Mouse (Mus musculus): ENCODE results near the gene Plin2. TPM values are rescaled to one million over a fixed set of nuclear protein-coding genes. Genes with fewer than 3 reads are reported as not detected.

The Plin2 gene
- polyA plus RNA-seq, 1 experiment, result 25.5 TPM

- TF ChIP-seq POLR2A (IDR thresholded peaks at IDR 0.05; ENCODE audit: borderline replicate concordance, insufficient read depth, low read length) (no peak), CTCF (IDR thresholded peaks at IDR 0.05; ENCODE audit: borderline replicate concordance, insufficient read depth, low read depth, low read length) (no peak)
- H3K27me3 ChIP-seq (ENCODE audit: control insufficient read depth, insufficient read depth, low read length), result no peaks in the 10 kb centered on the region
- H3K27ac ChIP-seq (ENCODE audit: insufficient read depth, low read length), result no peak overlapping the region
- WGBS, result 82% methylated on average over 7 of the region's 7 CpGs
- H3K4me3 ChIP-seq (replicated peaks; ENCODE audit: insufficient read depth, low read depth, low read length), result no peak overlapping the region
- H3K4me1 ChIP-seq (ENCODE audit: control insufficient read depth, insufficient read depth, low read length), result peaks cover 2% of the 10 kb centered on the region
- no peak for DNase-seq
These were observed 20.3 kb upstream of the Plin2 start for GRCm38 (mm10) chr4:86690194-86690593.

- peaks cover 4% of the 10 kb centered on the region for H3K4me1 ChIP-seq (ENCODE audit: control insufficient read depth, insufficient read depth, low read length)
- no peak for TF ChIP-seq CTCF (IDR thresholded peaks at IDR 0.05; ENCODE audit: borderline replicate concordance, insufficient read depth, low read depth, low read length)
- TF ChIP-seq POLR2A (IDR thresholded peaks at IDR 0.05; ENCODE audit: borderline replicate concordance, insufficient read depth, low read length), result no peak
- 55% methylated on average over 10 of the region's 10 CpGs for WGBS
- no peaks in the 10 kb centered on the region for H3K27me3 ChIP-seq (ENCODE audit: control insufficient read depth, insufficient read depth, low read length)
- no peak overlapping the region for H3K4me3 ChIP-seq (replicated peaks; ENCODE audit: insufficient read depth, low read depth, low read length)
- H3K27ac ChIP-seq (ENCODE audit: insufficient read depth, low read length), result no peak overlapping the region
- DNase-seq, result no peak
These were observed 19.3 kb upstream of the Plin2 start for GRCm38 (mm10) chr4:86689056-86689735.

- no peak for DNase-seq
- WGBS, result 88% methylated on average over 3 of the region's 3 CpGs
- Histone ChIP-seq H3K27me3 (ENCODE audit: control insufficient read depth, insufficient read depth, low read length) (no peaks in the 10 kb centered on the region), H3K27ac (ENCODE audit: insufficient read depth, low read length) (no peak overlapping the region), H3K4me1 (ENCODE audit: control insufficient read depth, insufficient read depth, low read length) (peaks cover 5% of the 10 kb centered on the region), H3K4me3 (replicated peaks; ENCODE audit: insufficient read depth, low read depth, low read length) (no peak overlapping the region)
- TF ChIP-seq CTCF (IDR thresholded peaks at IDR 0.05; ENCODE audit: borderline replicate concordance, insufficient read depth, low read depth, low read length) (no peak), POLR2A (IDR thresholded peaks at IDR 0.05; ENCODE audit: borderline replicate concordance, insufficient read depth, low read length) (no peak)
These were observed 16.7 kb upstream of the Plin2 start for GRCm38 (mm10) chr4:86686564-86686963.

GRCm38 (mm10) chr4:86686009-86686366 lies 16.1 kb upstream of the Plin2 start:
- no peak overlapping the region for H3K4me3 ChIP-seq (replicated peaks; ENCODE audit: insufficient read depth, low read depth, low read length)
- H3K27me3 ChIP-seq (ENCODE audit: control insufficient read depth, insufficient read depth, low read length), result no peaks in the 10 kb centered on the region
- no peak for DNase-seq
- WGBS, result 84% methylated on average over 2 of the region's 2 CpGs
- peaks cover 8% of the 10 kb centered on the region for H3K4me1 ChIP-seq (ENCODE audit: control insufficient read depth, insufficient read depth, low read length)
- TF ChIP-seq CTCF (IDR thresholded peaks at IDR 0.05; ENCODE audit: borderline replicate concordance, insufficient read depth, low read depth, low read length), result no peak
- no peak for TF ChIP-seq POLR2A (IDR thresholded peaks at IDR 0.05; ENCODE audit: borderline replicate concordance, insufficient read depth, low read length)
- no peak overlapping the region for H3K27ac ChIP-seq (ENCODE audit: insufficient read depth, low read length)

DNA sequence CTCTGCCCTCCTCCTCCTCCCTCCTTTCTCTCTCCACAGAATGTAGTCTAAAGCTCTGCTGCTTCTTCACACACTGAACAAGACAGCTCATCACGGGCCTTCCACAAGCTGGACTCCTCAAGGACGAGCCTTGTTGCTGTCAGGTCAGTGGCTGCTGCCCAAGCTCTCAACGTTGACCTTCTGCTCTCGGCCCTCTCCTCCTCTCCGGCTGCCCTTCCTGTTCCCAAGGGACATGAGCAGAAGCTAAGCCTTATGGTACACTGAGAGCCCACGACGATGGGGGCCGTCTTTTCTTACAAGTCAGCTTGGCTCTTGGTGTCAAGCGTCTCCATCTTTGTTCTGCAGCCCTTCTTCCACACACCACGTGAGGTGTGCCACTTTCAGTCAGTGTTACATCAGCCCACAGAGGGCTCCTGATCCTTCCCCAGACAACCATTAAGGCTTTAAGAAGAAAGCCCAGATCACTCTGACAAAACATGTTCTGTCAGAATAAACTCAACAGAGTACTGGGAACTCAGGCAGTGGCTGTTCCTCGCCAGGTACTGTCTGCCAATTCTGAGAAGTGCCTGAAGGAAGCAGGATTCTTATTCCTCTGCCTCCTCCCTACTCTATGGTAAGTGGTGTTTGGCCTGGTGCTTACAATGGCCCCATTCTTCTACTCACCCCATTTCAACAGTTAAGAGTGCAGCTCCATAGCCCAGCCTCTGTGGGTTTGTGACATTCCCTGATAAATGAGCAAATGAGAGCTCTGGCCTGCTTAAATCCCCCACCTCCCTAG lies 15.6 kb upstream of the Plin2 start:
- WGBS, result 44% methylated on average over 11 of the region's 11 CpGs
- Histone ChIP-seq H3K4me3 (replicated peaks; ENCODE audit: insufficient read depth, low read depth, low read length) (no peak overlapping the region), H3K27ac (ENCODE audit: insufficient read depth, low read length) (no peak overlapping the region), H3K4me1 (ENCODE audit: control insufficient read depth, insufficient read depth, low read length) (peaks cover 8% of the 10 kb centered on the region), H3K27me3 (ENCODE audit: control insufficient read depth, insufficient read depth, low read length) (no peaks in the 10 kb centered on the region)
- no peak for DNase-seq
- TF ChIP-seq CTCF (IDR thresholded peaks at IDR 0.05; ENCODE audit: borderline replicate concordance, insufficient read depth, low read depth, low read length), result no peak
- no peak for TF ChIP-seq POLR2A (IDR thresholded peaks at IDR 0.05; ENCODE audit: borderline replicate concordance, insufficient read depth, low read length)

DNA sequence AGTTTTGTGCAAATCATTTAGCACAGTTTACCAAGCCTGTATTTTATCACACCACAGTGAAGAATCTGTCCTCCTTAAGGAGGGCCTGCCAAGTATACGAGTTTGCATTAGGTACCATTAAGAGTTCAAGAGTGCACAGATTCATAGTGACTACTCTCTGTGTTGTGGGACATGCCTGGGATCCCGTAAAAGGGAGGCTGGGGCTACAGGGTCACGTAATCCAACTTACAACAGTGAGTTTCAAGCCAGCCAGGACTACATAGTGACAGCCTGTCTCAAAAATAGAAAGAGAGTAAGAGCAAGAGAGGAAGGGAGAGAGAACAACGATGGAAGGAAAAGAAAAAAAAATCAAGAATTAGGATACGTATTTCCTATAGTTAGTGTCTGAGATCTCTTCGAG lies 14.9 kb upstream of the Plin2 start:
- Histone ChIP-seq H3K27me3 (ENCODE audit: control insufficient read depth, insufficient read depth, low read length) (no peaks in the 10 kb centered on the region), H3K4me1 (ENCODE audit: control insufficient read depth, insufficient read depth, low read length) (peaks cover 8% of the 10 kb centered on the region), H3K4me3 (replicated peaks; ENCODE audit: insufficient read depth, low read depth, low read length) (no peak overlapping the region), H3K27ac (ENCODE audit: insufficient read depth, low read length) (no peak overlapping the region)
- TF ChIP-seq POLR2A (IDR thresholded peaks at IDR 0.05; ENCODE audit: borderline replicate concordance, insufficient read depth, low read length) (no peak), CTCF (IDR thresholded peaks at IDR 0.05; ENCODE audit: borderline replicate concordance, insufficient read depth, low read depth, low read length) (no peak)
- DNase-seq, result no peak
- 88% methylated on average over 6 of the region's 6 CpGs for WGBS

- H3K4me3 ChIP-seq (replicated peaks; ENCODE audit: insufficient read depth, low read depth, low read length), result no peak overlapping the region
- WGBS, result 92% methylated on average over 5 of the region's 5 CpGs
- no peak overlapping the region for H3K27ac ChIP-seq (ENCODE audit: insufficient read depth, low read length)
- H3K27me3 ChIP-seq (ENCODE audit: control insufficient read depth, insufficient read depth, low read length), result no peaks in the 10 kb centered on the region
- no peak for DNase-seq
- peaks cover 8% of the 10 kb centered on the region for H3K4me1 ChIP-seq (ENCODE audit: control insufficient read depth, insufficient read depth, low read length)
- TF ChIP-seq POLR2A (IDR thresholded peaks at IDR 0.05; ENCODE audit: borderline replicate concordance, insufficient read depth, low read length) (no peak), CTCF (IDR thresholded peaks at IDR 0.05; ENCODE audit: borderline replicate concordance, insufficient read depth, low read depth, low read length) (no peak)
These were observed 13.9 kb upstream of the Plin2 start for GRCm38 (mm10) chr4:86683746-86684145.

DNA sequence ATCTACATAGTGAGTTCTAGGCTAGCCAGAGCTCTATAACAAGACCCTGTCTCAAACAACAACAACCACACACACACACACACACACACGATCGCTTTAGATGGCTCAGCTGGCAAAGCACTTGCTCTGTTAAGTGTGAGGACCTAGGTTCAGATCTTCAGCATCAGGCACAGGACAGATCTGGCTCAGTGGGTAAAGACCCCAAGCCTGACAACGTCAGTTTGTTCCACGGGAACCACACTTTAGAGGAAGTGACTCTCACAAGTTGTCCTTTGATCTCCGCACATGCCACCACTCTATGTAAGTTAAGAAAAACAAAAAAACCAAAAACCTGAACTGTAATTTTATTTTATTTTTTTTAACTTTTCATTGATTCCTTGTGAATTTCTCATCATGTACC lies 13.4 kb upstream of the Plin2 start:
- TF ChIP-seq POLR2A (IDR thresholded peaks at IDR 0.05; ENCODE audit: borderline replicate concordance, insufficient read depth, low read length) (no peak), CTCF (IDR thresholded peaks at IDR 0.05; ENCODE audit: borderline replicate concordance, insufficient read depth, low read depth, low read length) (no peak)
- DNase-seq, result no peak
- Histone ChIP-seq H3K4me3 (replicated peaks; ENCODE audit: insufficient read depth, low read depth, low read length) (no peak overlapping the region), H3K27ac (ENCODE audit: insufficient read depth, low read length) (no peak overlapping the region), H3K27me3 (ENCODE audit: control insufficient read depth, insufficient read depth, low read length) (no peaks in the 10 kb centered on the region), H3K4me1 (ENCODE audit: control insufficient read depth, insufficient read depth, low read length) (peaks cover 8% of the 10 kb centered on the region)
- WGBS, result 94% methylated on average over 5 of the region's 5 CpGs
